Mouse (Mus musculus): ENCODE data around the gene Tll2. TPM values are rescaled to one million over a fixed set of nuclear protein-coding genes. Genes with fewer than 3 reads are reported as not detected.

The Tll2 gene
- polyA plus RNA-seq, 1 experiment: not detected

GRCm38 (mm10) chr19:41123009-41123408 lies 83.6 kb downstream of the Tll2 start:
- H3K4me1 ChIP-seq (ENCODE audit: control insufficient read depth, insufficient read depth, insufficient read length, low read length): no peaks in the 10 kb centered on the region
- H3K27ac ChIP-seq (ENCODE audit: insufficient read depth, low read depth, low read length): no peak overlapping the region
- H3K27me3 ChIP-seq (ENCODE audit: control insufficient read depth, insufficient read depth, low read length): no peaks in the 10 kb centered on the region
- no peak overlapping the region for H3K4me3 ChIP-seq (ENCODE audit: low read depth, low read length)
- no peaks in the 10 kb centered on the region for H3K36me3 ChIP-seq (ENCODE audit: control insufficient read depth, insufficient read depth, low read length)
- 53% methylated on average over 3 of the region's 3 CpGs for WGBS
- no peak for TF ChIP-seq POLR2A (IDR thresholded peaks at IDR 0.05; ENCODE audit: low read depth, low read length)
- TF ChIP-seq CTCF (IDR thresholded peaks at IDR 0.05; ENCODE audit: extremely low read depth, insufficient read length, insufficient replicate concordance, low read depth, low read length): no peak

GRCm38 (mm10) chr19:41119924-41120323 lies 86.7 kb downstream of the Tll2 start:
- no peak overlapping the region for H3K27ac ChIP-seq (ENCODE audit: insufficient read depth, low read depth, low read length)
- no peaks in the 10 kb centered on the region for H3K36me3 ChIP-seq (ENCODE audit: control insufficient read depth, insufficient read depth, low read length)
- H3K27me3 ChIP-seq (ENCODE audit: control insufficient read depth, insufficient read depth, low read length): no peaks in the 10 kb centered on the region
- TF ChIP-seq CTCF (IDR thresholded peaks at IDR 0.05; ENCODE audit: extremely low read depth, insufficient read length, insufficient replicate concordance, low read depth, low read length): no peak
- no peak for TF ChIP-seq POLR2A (IDR thresholded peaks at IDR 0.05; ENCODE audit: low read depth, low read length)
- 85% methylated on average over 13 of the region's 13 CpGs for WGBS
- H3K4me3 ChIP-seq (ENCODE audit: low read depth, low read length): no peak overlapping the region
- no peaks in the 10 kb centered on the region for H3K4me1 ChIP-seq (ENCODE audit: control insufficient read depth, insufficient read depth, insufficient read length, low read length)

GRCm38 (mm10) chr19:41118346-41118745 lies 88.3 kb downstream of the Tll2 start:
- Histone ChIP-seq H3K4me1 (ENCODE audit: control insufficient read depth, insufficient read depth, insufficient read length, low read length) (no peaks in the 10 kb centered on the region), H3K36me3 (ENCODE audit: control insufficient read depth, insufficient read depth, low read length) (no peaks in the 10 kb centered on the region), H3K27ac (ENCODE audit: insufficient read depth, low read depth, low read length) (no peak overlapping the region), H3K4me3 (ENCODE audit: low read depth, low read length) (no peak overlapping the region), H3K27me3 (ENCODE audit: control insufficient read depth, insufficient read depth, low read length) (no peaks in the 10 kb centered on the region)
- TF ChIP-seq CTCF (IDR thresholded peaks at IDR 0.05; ENCODE audit: extremely low read depth, insufficient read length, insufficient replicate concordance, low read depth, low read length) (no peak), POLR2A (IDR thresholded peaks at IDR 0.05; ENCODE audit: low read depth, low read length) (no peak)
- WGBS: 61% methylated on average over 6 of the region's 6 CpGs

GRCm38 (mm10) chr19:41117334-41117733 lies 89.3 kb downstream of the Tll2 start:
- H3K27me3 ChIP-seq (ENCODE audit: control insufficient read depth, insufficient read depth, low read length): no peaks in the 10 kb centered on the region
- H3K27ac ChIP-seq (ENCODE audit: insufficient read depth, low read depth, low read length): no peak overlapping the region
- no peaks in the 10 kb centered on the region for H3K4me1 ChIP-seq (ENCODE audit: control insufficient read depth, insufficient read depth, insufficient read length, low read length)
- TF ChIP-seq CTCF (IDR thresholded peaks at IDR 0.05; ENCODE audit: extremely low read depth, insufficient read length, insufficient replicate concordance, low read depth, low read length): no peak
- TF ChIP-seq POLR2A (IDR thresholded peaks at IDR 0.05; ENCODE audit: low read depth, low read length): no peak
- no peak overlapping the region for H3K4me3 ChIP-seq (ENCODE audit: low read depth, low read length)
- WGBS: 65% methylated on average over 4 of the region's 4 CpGs
- no peaks in the 10 kb centered on the region for H3K36me3 ChIP-seq (ENCODE audit: control insufficient read depth, insufficient read depth, low read length)

GRCm38 (mm10) chr19:41114611-41115010 lies 92.0 kb downstream of the Tll2 start:
- TF ChIP-seq CTCF (IDR thresholded peaks at IDR 0.05; ENCODE audit: extremely low read depth, insufficient read length, insufficient replicate concordance, low read depth, low read length) (no peak), POLR2A (IDR thresholded peaks at IDR 0.05; ENCODE audit: low read depth, low read length) (no peak)
- WGBS: 35% methylated on average over 5 of the region's 5 CpGs
- Histone ChIP-seq H3K27me3 (ENCODE audit: control insufficient read depth, insufficient read depth, low read length) (no peaks in the 10 kb centered on the region), H3K27ac (ENCODE audit: insufficient read depth, low read depth, low read length) (no peak overlapping the region), H3K36me3 (ENCODE audit: control insufficient read depth, insufficient read depth, low read length) (no peaks in the 10 kb centered on the region), H3K4me1 (ENCODE audit: control insufficient read depth, insufficient read depth, insufficient read length, low read length) (no peaks in the 10 kb centered on the region), H3K4me3 (ENCODE audit: low read depth, low read length) (no peak overlapping the region)

GRCm38 (mm10) chr19:41113911-41114531 lies 92.6 kb downstream of the Tll2 start:
- H3K27ac ChIP-seq (ENCODE audit: insufficient read depth, low read depth, low read length): no peak overlapping the region
- no peaks in the 10 kb centered on the region for H3K36me3 ChIP-seq (ENCODE audit: control insufficient read depth, insufficient read depth, low read length)
- no peaks in the 10 kb centered on the region for H3K4me1 ChIP-seq (ENCODE audit: control insufficient read depth, insufficient read depth, insufficient read length, low read length)
- no peaks in the 10 kb centered on the region for H3K27me3 ChIP-seq (ENCODE audit: control insufficient read depth, insufficient read depth, low read length)
- H3K4me3 ChIP-seq (ENCODE audit: low read depth, low read length): no peak overlapping the region
- TF ChIP-seq POLR2A (IDR thresholded peaks at IDR 0.05; ENCODE audit: low read depth, low read length): no peak
- no peak for TF ChIP-seq CTCF (IDR thresholded peaks at IDR 0.05; ENCODE audit: extremely low read depth, insufficient read length, insufficient replicate concordance, low read depth, low read length)
- WGBS: 70% methylated on average over 17 of the region's 17 CpGs

GRCm38 (mm10) chr19:41112609-41113008 lies 94.0 kb downstream of the Tll2 start:
- no peak for TF ChIP-seq POLR2A (IDR thresholded peaks at IDR 0.05; ENCODE audit: low read depth, low read length)
- TF ChIP-seq CTCF (IDR thresholded peaks at IDR 0.05; ENCODE audit: extremely low read depth, insufficient read length, insufficient replicate concordance, low read depth, low read length): no peak
- Histone ChIP-seq H3K4me3 (ENCODE audit: low read depth, low read length) (no peak overlapping the region), H3K4me1 (ENCODE audit: control insufficient read depth, insufficient read depth, insufficient read length, low read length) (no peaks in the 10 kb centered on the region), H3K27me3 (ENCODE audit: control insufficient read depth, insufficient read depth, low read length) (no peaks in the 10 kb centered on the region), H3K36me3 (ENCODE audit: control insufficient read depth, insufficient read depth, low read length) (no peaks in the 10 kb centered on the region), H3K27ac (ENCODE audit: insufficient read depth, low read depth, low read length) (no peak overlapping the region)
- 28% methylated on average over 6 of the region's 6 CpGs for WGBS

Measured in small intestine, adult 2 months (tissue).